Mouse (Mus musculus) B cell, adult 2 months (primary cell): ENCODE results near the gene Mast4.

Source experiments
- DNase-seq, 2 experiments: peaks; one replicate each; pipeline ENCODE4 v3.0.0; 2022

The Mast4 gene

GRCm38 (mm10) chr13:103238034-103238705, 96.1 kb downstream of the Mast4 start:
- DNase-seq = no peak

- no peak for DNase-seq
Measured at GRCm38 (mm10) chr13:103232171-103232570, 102.1 kb downstream of the Mast4 start.

- no peak for DNase-seq
Measured at GRCm38 (mm10) chr13:103229069-103229468, 105.2 kb downstream of the Mast4 start.

GRCm38 (mm10) chr13:103225895-103226815, 108.1 kb downstream of the Mast4 start:
- no peak for DNase-seq

GRCm38 (mm10) chr13:103225217-103225894, 108.9 kb downstream of the Mast4 start:
- no peak for DNase-seq

GRCm38 (mm10) chr13:103220479-103221064, 113.7 kb downstream of the Mast4 start:
- DNase-seq = no peak

GRCm38 (mm10) chr13:103219999-103220398, 114.3 kb downstream of the Mast4 start:
- DNase-seq = no peak

- DNase-seq = no peak
Measured at GRCm38 (mm10) chr13:103217486-103217885, 116.8 kb downstream of the Mast4 start.

GRCm38 (mm10) chr13:103214506-103214905, 119.8 kb downstream of the Mast4 start:
- no peak for DNase-seq

GRCm38 (mm10) chr13:103211953-103212352, 122.3 kb downstream of the Mast4 start:
- DNase-seq = no peak

GRCm38 (mm10) chr13:103211501-103211941, 122.8 kb downstream of the Mast4 start:
- DNase-seq = no peak

- DNase-seq = no peak
Measured at GRCm38 (mm10) chr13:103210746-103211145, 123.6 kb downstream of the Mast4 start.

GRCm38 (mm10) chr13:103207199-103207598, 127.1 kb downstream of the Mast4 start:
- DNase-seq = no peak

- no peak for DNase-seq
Measured at GRCm38 (mm10) chr13:103206644-103207043, 127.7 kb downstream of the Mast4 start.

- DNase-seq = no peak
Measured at GRCm38 (mm10) chr13:103205191-103205590, 129.1 kb downstream of the Mast4 start.

- no peak for DNase-seq
Measured at GRCm38 (mm10) chr13:103203376-103203895, 130.9 kb downstream of the Mast4 start.

GRCm38 (mm10) chr13:103201016-103201760, 133.1 kb downstream of the Mast4 start:
- no peak for DNase-seq

GRCm38 (mm10) chr13:103199823-103200660, 134.3 kb downstream of the Mast4 start:
- no peak for DNase-seq

- no peak for DNase-seq
Measured at GRCm38 (mm10) chr13:103198210-103198940, 135.9 kb downstream of the Mast4 start.

- no peak for DNase-seq
Measured at GRCm38 (mm10) chr13:103196307-103196706, 138.0 kb downstream of the Mast4 start.
